ENCODE assay signal across 8 mouse cellular contexts in the genomic region with DNA sequence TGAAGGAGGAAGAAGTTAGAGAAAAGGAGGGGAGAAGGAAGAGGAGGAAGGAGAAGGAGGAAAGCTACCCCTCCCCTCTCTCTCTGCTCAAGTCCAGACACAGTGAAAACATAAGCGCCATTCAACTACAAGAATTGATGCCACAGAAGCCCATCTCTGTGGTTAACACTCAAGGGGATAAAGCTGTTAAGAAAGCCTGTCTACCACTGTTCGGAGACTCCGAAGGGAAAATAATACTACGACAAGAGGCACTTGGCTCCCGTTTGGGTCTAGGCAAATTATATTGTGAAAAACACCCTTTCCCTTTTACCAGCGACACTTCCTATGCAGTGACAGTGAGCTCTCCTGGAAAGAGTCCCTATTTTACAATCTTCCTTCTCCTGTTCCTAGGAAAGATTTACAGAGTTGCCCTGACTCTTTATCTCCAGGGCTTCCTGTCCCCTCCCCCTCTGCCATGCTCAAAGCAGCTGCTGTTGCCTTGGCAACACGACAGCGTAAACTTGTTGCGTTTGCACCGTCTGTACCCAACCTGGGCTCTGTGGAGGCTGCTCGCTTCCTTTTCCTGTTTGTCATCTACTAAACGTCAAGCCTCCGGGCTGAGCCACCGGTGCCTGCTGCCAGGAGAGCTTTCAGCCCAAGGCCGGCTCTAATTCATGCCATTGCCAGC. TPM values are rescaled to one million over a fixed set of nuclear protein-coding genes. Genes with fewer than 3 reads are reported as not detected.
A peak's percentile ranks its signal among the peaks of the same experiment; 100 is the strongest.
DNase-seq lines count a peak whose midpoint lies in the region; ATAC-seq lines count a peak whose summit lies in the region.

No protein-coding gene starts in this region.

- H3K27ac ChIP-seq in embryonic facial prominence, embryonic 10.5 days (replicated peaks) = peak overlapping the region; percentile 57
- peak overlapping the region; percentile 73 for H3K27ac ChIP-seq in heart, embryonic 10.5 days
- H3K27ac ChIP-seq in limb, embryonic 13.5 days = no peak overlapping the region
- peak overlapping the region; percentile 10 for H3K27ac ChIP-seq in midbrain, embryonic 14.5 days (replicated peaks; ENCODE audit: low read depth, low read length)

- peak overlapping the region; percentile 56 for H3K4me3 ChIP-seq in embryonic facial prominence, embryonic 10.5 days
- peak overlapping the region; percentile 51 for H3K4me3 ChIP-seq in heart, embryonic 10.5 days
- peak overlapping the region; percentile 36 for H3K4me3 ChIP-seq in limb, embryonic 13.5 days
- H3K4me3 ChIP-seq in midbrain, embryonic 14.5 days (replicated peaks; ENCODE audit: low read depth, low read length) = peak overlapping the region; percentile 25

- peak overlapping the region; percentile 40; the same call in 1 of the 2 replicates for H3K9ac ChIP-seq in limb, embryonic 13.5 days
- H3K9ac ChIP-seq in midbrain, embryonic 14.5 days (replicated peaks; ENCODE audit: low read length) = no peak overlapping the region; the same call in 1 of the 2 replicates

- peak overlapping the region; percentile 68 for H3K4me2 ChIP-seq in limb, embryonic 13.5 days (replicated peaks)
- H3K4me2 ChIP-seq in midbrain, embryonic 14.5 days (ENCODE audit: low read length) = peak overlapping the region; percentile 54

- H3K36me3 ChIP-seq in embryonic facial prominence, embryonic 10.5 days (replicated peaks) = no peaks in the 10 kb centered on the region
- no peaks in the 10 kb centered on the region for H3K36me3 ChIP-seq in heart, embryonic 10.5 days
- no peaks in the 10 kb centered on the region for H3K36me3 ChIP-seq in limb, embryonic 13.5 days
- H3K36me3 ChIP-seq in midbrain, embryonic 14.5 days (ENCODE audit: control insufficient read depth, insufficient read depth, low read length) = no peaks in the 10 kb centered on the region

- H3K9me3 ChIP-seq in embryonic facial prominence, embryonic 10.5 days = no peaks in the 10 kb centered on the region
- H3K9me3 ChIP-seq in heart, embryonic 10.5 days = no peaks in the 10 kb centered on the region
- H3K9me3 ChIP-seq in limb, embryonic 13.5 days = no peaks in the 10 kb centered on the region
- no peaks in the 10 kb centered on the region for H3K9me3 ChIP-seq in midbrain, embryonic 14.5 days (ENCODE audit: control insufficient read depth, low read length)

- no peaks in the 10 kb centered on the region for H3K27me3 ChIP-seq in embryonic facial prominence, embryonic 10.5 days (replicated peaks; ENCODE audit: low read depth, poor library complexity, severe bottlenecking)
- H3K27me3 ChIP-seq in heart, embryonic 10.5 days (ENCODE audit: insufficient read depth, poor library complexity, severe bottlenecking) = no peaks in the 10 kb centered on the region
- no peaks in the 10 kb centered on the region for H3K27me3 ChIP-seq in limb, embryonic 13.5 days
- no peaks in the 10 kb centered on the region for H3K27me3 ChIP-seq in midbrain, embryonic 14.5 days (ENCODE audit: control insufficient read depth, insufficient read depth, low read length)

- 8% methylated on average over 15 of the region's 15 CpGs for WGBS in embryonic facial prominence, embryonic 10.5 days
- 7% methylated on average over 15 of the region's 15 CpGs for WGBS in heart, embryonic 10.5 days
- WGBS in limb, embryonic 13.5 days = 8% methylated on average over 15 of the region's 15 CpGs
- 6% methylated on average over 15 of the region's 15 CpGs for WGBS in midbrain, embryonic 14.5 days

- ATAC-seq in limb, embryonic 13.5 days (ENCODE audit: low FRiP score, low read depth) = peak; percentile 69; the same call in 1 of the 2 replicates
- ATAC-seq in midbrain, embryonic 14.5 days (ENCODE audit: low FRiP score, low TSS enrichment) = peak; percentile 88

- peaks cover 18% of the 10 kb centered on the region for H3K4me1 ChIP-seq in embryonic facial prominence, embryonic 10.5 days
- peaks cover 31% of the 10 kb centered on the region for H3K4me1 ChIP-seq in heart, embryonic 10.5 days
- H3K4me1 ChIP-seq in limb, embryonic 13.5 days = peaks cover 15% of the 10 kb centered on the region
- H3K4me1 ChIP-seq in midbrain, embryonic 14.5 days (ENCODE audit: control insufficient read depth, insufficient read depth, low read length) = peaks cover 13% of the 10 kb centered on the region

- peak; percentile 51 for DNase-seq in ovary, postnatal 36 days (ENCODE audit: low spot score)
- no peak for DNase-seq in ovary, postnatal 14 days (ENCODE audit: low spot score)
- DNase-seq in embryonic facial prominence, embryonic 10.5 days (ENCODE audit: low spot score) = peak; percentile 77
- peak; percentile 92 for DNase-seq in heart, embryonic 10.5 days (ENCODE audit: low spot score)
- peak; percentile 69 to 71 for DNase-seq in kidney, adult 8-10 months
- peak; percentile 93 for DNase-seq in midbrain, embryonic 14.5 days
- DNase-seq in spleen, postnatal 36 days (ENCODE audit: low spot score in 2 of 2) = peak; percentile 84 to 85

RNA-seq across cellular contexts. Expression of a gene that starts 10.4 kb away (rescaled TPM):
- 0.06 and 0.15 TPM in 2 replicates for polyA plus RNA-seq in embryonic facial prominence, embryonic 10.5 days (2016; fragmentation: Nextera tagmentation; extraction: Ambion mirVana)
- 0.05 TPM in 1 of 2 replicates, not detected in the other for polyA plus RNA-seq in heart, embryonic 10.5 days (2016; fragmentation: Nextera tagmentation; extraction: Ambion mirVana)
- polyA plus RNA-seq in limb, embryonic 13.5 days (2015; fragmentation: Nextera tagmentation; extraction: Ambion mirVana) = 0.33 and 0.52 TPM in 2 replicates
- 2.6 and 5.6 TPM in 2 replicates for polyA plus RNA-seq in midbrain, embryonic 14.5 days (2014; fragmentation: Nextera tagmentation; extraction: Ambion mirVana)
